Mouse (Mus musculus) kidney, postnatal 36 days (tissue): ENCODE data around the gene Gm28553.
"Not testable (repeated sequence)": the region's sequence is repeated elsewhere in the genome, so short reads cannot be mapped to it uniquely, and the experiment has no call there.

Source experiments
- DNase-seq, 2 experiments: peaks; one replicate each; pipeline ENCODE4 v3.0.0; 2021 to 2022; ENCODE audit warnings: mixed read lengths in 2 of 2

Gm28553 gene

GRCm38 (mm10) chrY:48856197-48856596, at the start of gene Gm28553:
TSS of gene Gm28553 (plus strand) at chrY:48856497.
- not testable (repeated sequence) for DNase-seq
